Mouse (Mus musculus) kidney, adult 18-20 months (tissue): ENCODE data around the gene Zbtb8b.
"Not testable (repeated sequence)": the region's sequence is repeated elsewhere in the genome, so short reads cannot be mapped to it uniquely, and the experiment has no call there.

ENCODE experiments used
- DNase-seq: peaks from one replicate; pipeline ENCODE4 v3.0.0; 2021

Zbtb8b gene

GRCm38 (mm10) chr4:129410991-129411390, 29.7 kb downstream of the Zbtb8b start:
- DNase-seq = peak; percentile 4

GRCm38 (mm10) chr4:129410532-129410931, 30.1 kb downstream of the Zbtb8b start:
- not testable (repeated sequence) for DNase-seq

- DNase-seq = peak; percentile 62
These were observed 34.2 kb downstream of the Zbtb8b start for GRCm38 (mm10) chr4:129406447-129406846.

GRCm38 (mm10) chr4:129399813-129400212, 40.8 kb downstream of the Zbtb8b start:
- no peak for DNase-seq

GRCm38 (mm10) chr4:129396960-129397359, 43.7 kb downstream of the Zbtb8b start:
- DNase-seq = no peak

GRCm38 (mm10) chr4:129394089-129394870, 46.4 kb downstream of the Zbtb8b start:
- DNase-seq = no peak

GRCm38 (mm10) chr4:129390936-129391557, 49.6 kb downstream of the Zbtb8b start:
- no peak for DNase-seq

- no peak for DNase-seq
These were observed 50.4 kb downstream of the Zbtb8b start for GRCm38 (mm10) chr4:129390216-129390743.

- no peak for DNase-seq
These were observed 52.2 kb downstream of the Zbtb8b start for GRCm38 (mm10) chr4:129388404-129388803.

- no peak for DNase-seq
These were observed 53.7 kb downstream of the Zbtb8b start for GRCm38 (mm10) chr4:129386989-129387388.

GRCm38 (mm10) chr4:129386269-129386946, 54.2 kb downstream of the Zbtb8b start:
- DNase-seq = no peak

GRCm38 (mm10) chr4:129385685-129386084, 55.0 kb downstream of the Zbtb8b start:
- no peak for DNase-seq

- DNase-seq = no peak
These were observed 56.2 kb downstream of the Zbtb8b start for GRCm38 (mm10) chr4:129384440-129384839.

- no peak for DNase-seq
These were observed 57.1 kb downstream of the Zbtb8b start for GRCm38 (mm10) chr4:129383586-129383985.

GRCm38 (mm10) chr4:129382488-129382887, 58.2 kb downstream of the Zbtb8b start:
- DNase-seq = no peak

GRCm38 (mm10) chr4:129382029-129382428, 58.6 kb downstream of the Zbtb8b start:
- DNase-seq = no peak

- no peak for DNase-seq
These were observed 59.5 kb downstream of the Zbtb8b start for GRCm38 (mm10) chr4:129381148-129381547.

GRCm38 (mm10) chr4:129379805-129380204, 60.8 kb downstream of the Zbtb8b start:
- no peak for DNase-seq

GRCm38 (mm10) chr4:129377601-129378390, 62.9 kb downstream of the Zbtb8b start, which contains the start of gene Zbtb8a:
TSS of gene Zbtb8a (minus strand) at chr4:129378116.
- peak; percentile 60 for DNase-seq

- DNase-seq = peak; percentile 67
These were observed 63.6 kb downstream of the Zbtb8b start for GRCm38 (mm10) chr4:129376961-129377545.

GRCm38 (mm10) chr4:129375821-129376220, 64.8 kb downstream of the Zbtb8b start:
- no peak for DNase-seq
